Mouse (Mus musculus) intestine, embryonic 15.5 days (tissue): Measurements from ENCODE around the gene Ube2g1. TPM values are rescaled to one million over a fixed set of nuclear protein-coding genes. Genes with fewer than 3 reads are reported as not detected.

Source experiments
- ATAC-seq: fragments of 200-750 bp; cut with Nextera tagmentation; 2 replicates; pipeline ENCODE4 v1.8.0; 2017; ENCODE audit warnings: moderate TSS enrichment, moderate library complexity
- H3K27ac ChIP-seq: fragments of 300-500 bp; sonication (generic); 2 replicates; pipeline ENCODE4 v1.5.1; 2015; ENCODE audit warnings: mild to moderate bottlenecking, inconsistent platforms
- H3K27me3 ChIP-seq: fragments of 300-500 bp; sonication (generic); replicated peaks from 2 replicates; pipeline ENCODE4 v1.6.1; 2015; ENCODE audit warnings: inconsistent platforms
- H3K36me3 ChIP-seq: fragments of 300-500 bp; sonication (generic); 2 replicates; pipeline ENCODE4 v1.6.1; 2015; ENCODE audit warnings: inconsistent platforms
- H3K4me1 ChIP-seq: fragments of 300-500 bp; sonication (generic); replicated peaks from 2 replicates; pipeline ENCODE4 v1.6.1; 2015; ENCODE audit warnings: inconsistent platforms
- H3K4me2 ChIP-seq: fragments of 300-500 bp; sonication (generic); replicated peaks from 2 replicates; pipeline ENCODE4 v1.6.1; 2015; ENCODE audit warnings: mild to moderate bottlenecking, inconsistent platforms
- H3K4me3 ChIP-seq: fragments of 300-500 bp; sonication (generic); replicated peaks from 2 replicates; pipeline ENCODE4 v1.5.1; 2015; ENCODE audit warnings: inconsistent platforms
- H3K9ac ChIP-seq: fragments of 300-500 bp; sonication (generic); 2 replicates; pipeline ENCODE4 v1.6.1; 2015; ENCODE audit warnings: inconsistent platforms
- H3K9me3 ChIP-seq: fragments of 300-500 bp; sonication (generic); 2 replicates; pipeline ENCODE4 v1.6.1; 2016; ENCODE audit warnings: inconsistent platforms
- WGBS: fragments of 180-500 bp; shearing (Covaris S2); methylation state at CpG from one replicate; pipeline ENCODE4 v1.1.7; 2015; 5-methylcytosine and 5-hydroxymethylcytosine counted together
- polyA plus RNA-seq: library from polyadenylated mRNA; unstranded; fragments of >200 nt; fragmentation: Nextera tagmentation; extraction: Ambion mirVana; gene quantifications from 2 replicates; pipeline ENCODE4 v1.2.1, GENCODE M21; 2015

The Ube2g1 gene
- polyA plus RNA-seq, 1 experiment from 2014 or later = 64.8 TPM

GRCm38 (mm10) chr11:72576466-72577351 lies 30.4 kb upstream of the Ube2g1 start:
- no peaks in the 10 kb centered on the region for H3K9me3 ChIP-seq
- peaks cover 5% of the 10 kb centered on the region; the same call in 1 of the 2 replicates for H3K4me1 ChIP-seq
- peak overlapping the region; percentile 63 for H3K4me2 ChIP-seq
- H3K9ac ChIP-seq = 0 out of 2 replicates have a peak overlapping the region, but pooled peaks have one; percentile 20
- ATAC-seq = peak; percentile 59
- 7% methylated on average over 24 of the region's 24 CpGs for WGBS
- peak overlapping the region; percentile 27 for H3K4me3 ChIP-seq
- H3K27ac ChIP-seq = no peak overlapping the region
- no peaks in the 10 kb centered on the region for H3K36me3 ChIP-seq
- no peaks in the 10 kb centered on the region for H3K27me3 ChIP-seq

GRCm38 (mm10) chr11:72578471-72578870 lies 28.6 kb upstream of the Ube2g1 start:
- ATAC-seq = no peak
- H3K27me3 ChIP-seq = no peaks in the 10 kb centered on the region

GRCm38 (mm10) chr11:72581609-72582447 lies 25.3 kb upstream of the Ube2g1 start:
- Histone ChIP-seq H3K36me3 (no peaks in the 10 kb centered on the region), H3K4me2 (no peak overlapping the region), H3K4me1 (no peaks in the 10 kb centered on the region), H3K4me3 (no peak overlapping the region), H3K27ac (no peak overlapping the region), H3K9ac (no peak overlapping the region), H3K27me3 (no peaks in the 10 kb centered on the region), H3K9me3 (no peaks in the 10 kb centered on the region)
- 0 out of 2 replicates have a peak, but pooled peaks have one; percentile 40 for ATAC-seq
- 74% methylated on average over 8 of the region's 8 CpGs for WGBS

More at GRCm38 (mm10) chr11:72578471-72578870, 28.6 kb upstream of the Ube2g1 start:
- H3K4me2 ChIP-seq = no peak overlapping the region
- H3K4me1 ChIP-seq = peaks cover 5% of the 10 kb centered on the region; the same call in 1 of the 2 replicates
- no peaks in the 10 kb centered on the region for H3K36me3 ChIP-seq
- no peak overlapping the region for H3K27ac ChIP-seq
- no peak overlapping the region for H3K9ac ChIP-seq
- H3K4me3 ChIP-seq = no peak overlapping the region
- H3K9me3 ChIP-seq = no peaks in the 10 kb centered on the region
- 70% methylated on average over 4 of the region's 4 CpGs for WGBS

GRCm38 (mm10) chr11:72582448-72582705 lies 24.7 kb upstream of the Ube2g1 start:
- Histone ChIP-seq H3K27me3 (no peaks in the 10 kb centered on the region), H3K4me1 (no peaks in the 10 kb centered on the region), H3K4me3 (no peak overlapping the region), H3K27ac (no peak overlapping the region), H3K9me3 (no peaks in the 10 kb centered on the region), H3K36me3 (no peaks in the 10 kb centered on the region), H3K4me2 (no peak overlapping the region), H3K9ac (no peak overlapping the region)
- WGBS = 84% methylated on average over 3 of the region's 3 CpGs
- no peak for ATAC-seq

- no peak overlapping the region for H3K4me3 ChIP-seq
- no peaks in the 10 kb centered on the region for H3K27me3 ChIP-seq
- H3K4me2 ChIP-seq = no peak overlapping the region
- H3K36me3 ChIP-seq = no peaks in the 10 kb centered on the region
- no peak overlapping the region for H3K9ac ChIP-seq
- H3K4me1 ChIP-seq = no peaks in the 10 kb centered on the region
- no peak overlapping the region for H3K27ac ChIP-seq
- no peak for ATAC-seq
- WGBS = 80% methylated on average over 2 of the region's 2 CpGs
- H3K9me3 ChIP-seq = no peaks in the 10 kb centered on the region
These were observed 24.0 kb upstream of the Ube2g1 start for GRCm38 (mm10) chr11:72583092-72583491.

- WGBS = 82% methylated on average over 3 of the region's 3 CpGs
- H3K27ac ChIP-seq = no peak overlapping the region
- no peak overlapping the region for H3K4me2 ChIP-seq
- no peaks in the 10 kb centered on the region for H3K4me1 ChIP-seq
- peak; percentile 71 for ATAC-seq
- no peaks in the 10 kb centered on the region for H3K36me3 ChIP-seq
- H3K9ac ChIP-seq = no peak overlapping the region
- no peaks in the 10 kb centered on the region for H3K27me3 ChIP-seq
- no peaks in the 10 kb centered on the region for H3K9me3 ChIP-seq
- H3K4me3 ChIP-seq = no peak overlapping the region
These were observed 20.5 kb upstream of the Ube2g1 start for GRCm38 (mm10) chr11:72586570-72586969.

- no peak overlapping the region for H3K27ac ChIP-seq
- H3K4me1 ChIP-seq = no peaks in the 10 kb centered on the region
- H3K4me3 ChIP-seq = no peak overlapping the region
- no peak for ATAC-seq
- no peaks in the 10 kb centered on the region for H3K27me3 ChIP-seq
- WGBS = 50% methylated on average over 7 of the region's 7 CpGs
- no peaks in the 10 kb centered on the region for H3K36me3 ChIP-seq
- H3K9me3 ChIP-seq = no peaks in the 10 kb centered on the region
- H3K4me2 ChIP-seq = no peak overlapping the region
- H3K9ac ChIP-seq = no peak overlapping the region
These were observed 19.4 kb upstream of the Ube2g1 start for GRCm38 (mm10) chr11:72587537-72588233.

GRCm38 (mm10) chr11:72595010-72595737 lies 11.9 kb upstream of the Ube2g1 start:
- no peak overlapping the region for H3K4me2 ChIP-seq
- H3K27ac ChIP-seq = no peak overlapping the region
- WGBS = 72% methylated on average over 2 of the region's 2 CpGs
- H3K27me3 ChIP-seq = no peaks in the 10 kb centered on the region
- H3K9me3 ChIP-seq = no peaks in the 10 kb centered on the region
- no peaks in the 10 kb centered on the region for H3K4me1 ChIP-seq
- H3K4me3 ChIP-seq = no peak overlapping the region
- no peaks in the 10 kb centered on the region for H3K36me3 ChIP-seq
- no peak for ATAC-seq
- H3K9ac ChIP-seq = no peak overlapping the region

GRCm38 (mm10) chr11:72597780-72598179 lies 9.3 kb upstream of the Ube2g1 start:
- no peaks in the 10 kb centered on the region for H3K9me3 ChIP-seq
- no peak overlapping the region for H3K27ac ChIP-seq
- no peaks in the 10 kb centered on the region for H3K4me1 ChIP-seq
- no peaks in the 10 kb centered on the region for H3K27me3 ChIP-seq
- H3K9ac ChIP-seq = no peak overlapping the region
- ATAC-seq = no peak
- no peaks in the 10 kb centered on the region for H3K36me3 ChIP-seq
- 87% methylated on average over 4 of the region's 4 CpGs for WGBS
- H3K4me3 ChIP-seq = no peak overlapping the region
- H3K4me2 ChIP-seq = no peak overlapping the region

GRCm38 (mm10) chr11:72607469-72608070 lies 487 bp downstream of the Ube2g1 start:
- peak overlapping the region; percentile 65 for H3K4me2 ChIP-seq
- H3K4me1 ChIP-seq = peaks cover 3% of the 10 kb centered on the region; the same call in 1 of the 2 replicates
- peak overlapping the region; percentile 98 for H3K9ac ChIP-seq
- H3K27ac ChIP-seq = peak overlapping the region; percentile 95
- no peaks in the 10 kb centered on the region for H3K27me3 ChIP-seq
- H3K9me3 ChIP-seq = no peaks in the 10 kb centered on the region
- H3K36me3 ChIP-seq = no peaks in the 10 kb centered on the region
- WGBS = under 1% methylated on average over 77 of the region's 79 CpGs
- H3K4me3 ChIP-seq = peak overlapping the region; percentile 96
- ATAC-seq = peak; percentile 83

- no peaks in the 10 kb centered on the region for H3K36me3 ChIP-seq
- ATAC-seq = peak; percentile 89
- peak overlapping the region; percentile 98 for H3K9ac ChIP-seq
- peaks cover 3% of the 10 kb centered on the region; the same call in 1 of the 2 replicates for H3K4me1 ChIP-seq
- H3K4me2 ChIP-seq = peak overlapping the region; percentile 65
- peak overlapping the region; percentile 95 for H3K27ac ChIP-seq
- 1% methylated on average over 55 of the region's 55 CpGs for WGBS
- peak overlapping the region; percentile 96 for H3K4me3 ChIP-seq
- no peaks in the 10 kb centered on the region for H3K9me3 ChIP-seq
- no peaks in the 10 kb centered on the region for H3K27me3 ChIP-seq
These were observed 1.1 kb downstream of the Ube2g1 start for GRCm38 (mm10) chr11:72608071-72608679.
